Mouse (Mus musculus) cerebellum, postnatal 10 days (tissue): ENCODE data around the gene Frat1.
"Not testable (repeated sequence)": the region's sequence is repeated elsewhere in the genome, so short reads cannot be mapped to it uniquely, and the experiment has no call there.

ENCODE experiments used
- DNase-seq, 2 experiments: peaks; one replicate each; pipeline ENCODE4 v3.0.0; 2021; ENCODE audit warnings: mixed read lengths in 2 of 2

Gene Frat1

DNA sequence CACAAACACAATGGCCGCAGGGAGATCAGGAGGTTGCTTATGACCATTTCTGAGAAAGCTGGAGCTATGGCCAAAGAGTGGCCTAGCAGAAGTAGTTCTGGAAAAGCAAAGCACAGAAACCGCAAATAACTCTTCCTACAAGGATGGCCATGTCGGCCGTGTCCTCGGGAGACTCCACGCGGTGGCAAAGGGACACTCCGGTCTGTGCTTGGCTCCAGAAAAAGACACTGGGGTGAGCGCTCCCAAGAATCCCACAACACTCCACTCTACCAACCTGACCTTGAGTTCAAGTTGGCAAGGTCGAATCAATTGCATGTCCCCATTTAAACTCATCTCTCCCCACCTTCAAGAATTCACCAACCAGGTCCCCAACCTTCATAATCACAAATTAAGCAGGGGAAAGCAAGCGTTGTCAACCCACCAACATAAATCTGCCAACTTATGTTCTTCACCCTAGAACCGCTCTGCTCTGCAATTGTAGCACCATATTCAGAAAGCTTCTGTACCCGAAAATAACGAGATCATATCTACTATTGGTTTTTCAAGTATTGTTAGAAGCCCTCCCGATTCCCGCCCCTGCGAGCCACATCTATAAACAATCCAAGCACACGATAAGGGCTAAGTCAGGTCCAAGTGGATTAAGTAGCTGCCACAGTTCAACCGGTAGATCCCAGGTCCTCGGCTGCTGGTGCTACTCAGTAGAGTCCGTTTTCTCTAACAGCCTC is 16.8 kb downstream of the Frat1 start:
- DNase-seq: peak; percentile 56 to 57

DNA sequence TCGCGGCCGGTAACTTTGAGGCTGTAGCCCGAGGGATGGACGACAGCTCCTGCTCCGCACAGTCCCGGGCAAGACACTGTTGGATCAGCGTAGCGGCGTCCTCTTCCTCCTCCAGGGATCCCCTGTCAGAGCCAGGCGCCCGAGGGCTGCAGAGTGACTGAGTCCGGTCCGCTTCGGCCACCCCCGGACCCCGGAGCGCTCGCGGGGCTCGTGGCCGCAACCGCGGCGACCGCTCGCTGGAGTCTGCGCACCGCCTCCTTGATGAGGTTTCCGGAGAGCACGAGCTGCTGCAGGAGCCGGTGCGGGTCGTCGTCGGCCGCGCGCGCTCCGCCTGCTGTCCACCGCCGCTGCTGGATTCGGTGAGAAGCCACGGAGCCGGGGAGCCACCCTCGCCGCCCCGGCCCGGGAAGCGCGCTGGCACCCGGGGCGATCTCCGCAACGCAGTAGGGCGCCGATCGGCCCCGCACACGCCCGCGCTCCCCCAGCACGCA is 17.4 kb downstream of the Frat1 start:
- peak; percentile 67 to 72 for DNase-seq

DNA sequence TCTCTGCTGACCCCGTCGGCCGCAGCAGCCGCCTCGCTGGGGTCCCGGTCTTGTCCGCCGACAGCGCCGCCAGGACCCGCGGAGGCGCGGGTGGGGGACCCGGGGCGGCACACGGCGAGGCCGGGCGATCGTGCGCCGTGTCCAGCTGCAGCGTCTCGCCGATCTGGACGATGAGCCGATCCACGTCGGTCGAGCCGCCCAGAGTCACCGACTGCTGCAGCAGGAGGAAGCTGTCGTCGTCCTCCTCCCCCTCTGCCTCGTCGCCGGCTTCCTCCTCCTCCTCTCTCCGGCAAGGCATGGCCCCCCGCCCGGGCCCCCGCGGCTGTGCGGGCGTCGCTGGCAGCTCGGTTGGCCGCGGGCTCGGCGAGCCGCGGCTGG is 17.8 kb downstream of the Frat1 start:
- not testable (repeated sequence) for DNase-seq

GRCm38 (mm10) chr19:41847992-41848851 is 18.5 kb downstream of the Frat1 start, which contains the start of gene Frat2:
Gene Frat2 (minus strand): TSS chr19:41848132.
- peak; percentile 92 to 95 for DNase-seq

DNA sequence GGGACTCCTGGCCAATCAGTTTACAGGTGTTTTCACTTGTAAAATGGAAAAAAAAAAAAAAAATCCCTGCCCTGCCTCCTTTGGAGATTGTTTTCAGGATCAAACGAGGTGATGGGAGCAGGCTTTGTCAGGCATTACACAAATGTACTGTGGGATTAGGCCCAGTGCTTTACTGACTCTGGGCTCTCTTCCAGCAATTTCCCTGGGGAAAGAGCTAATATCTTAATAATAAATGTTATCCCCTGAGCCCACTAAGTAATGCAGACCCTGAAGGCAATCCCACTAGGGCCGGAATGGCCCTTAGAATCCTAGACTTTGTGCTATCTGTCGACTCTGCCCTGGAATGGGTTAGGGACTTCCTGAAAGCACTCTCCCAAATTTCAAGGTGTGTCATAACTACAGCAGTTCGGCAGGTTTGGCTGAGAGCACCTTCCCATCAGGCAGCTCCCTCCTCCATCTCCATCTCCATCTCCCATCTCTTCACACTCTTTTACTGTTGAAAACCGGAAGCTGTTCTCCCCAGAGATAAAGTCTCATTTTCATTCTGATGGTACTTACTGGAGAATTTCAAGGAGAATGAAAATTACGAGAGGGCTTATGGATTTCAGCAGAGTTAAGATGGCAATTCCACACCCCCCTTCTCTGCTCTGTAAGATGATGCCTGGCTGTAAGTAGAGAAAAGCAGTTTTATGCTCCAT is 20.4 kb downstream of the Frat1 start:
- DNase-seq: peak; percentile 22 to 26

DNA sequence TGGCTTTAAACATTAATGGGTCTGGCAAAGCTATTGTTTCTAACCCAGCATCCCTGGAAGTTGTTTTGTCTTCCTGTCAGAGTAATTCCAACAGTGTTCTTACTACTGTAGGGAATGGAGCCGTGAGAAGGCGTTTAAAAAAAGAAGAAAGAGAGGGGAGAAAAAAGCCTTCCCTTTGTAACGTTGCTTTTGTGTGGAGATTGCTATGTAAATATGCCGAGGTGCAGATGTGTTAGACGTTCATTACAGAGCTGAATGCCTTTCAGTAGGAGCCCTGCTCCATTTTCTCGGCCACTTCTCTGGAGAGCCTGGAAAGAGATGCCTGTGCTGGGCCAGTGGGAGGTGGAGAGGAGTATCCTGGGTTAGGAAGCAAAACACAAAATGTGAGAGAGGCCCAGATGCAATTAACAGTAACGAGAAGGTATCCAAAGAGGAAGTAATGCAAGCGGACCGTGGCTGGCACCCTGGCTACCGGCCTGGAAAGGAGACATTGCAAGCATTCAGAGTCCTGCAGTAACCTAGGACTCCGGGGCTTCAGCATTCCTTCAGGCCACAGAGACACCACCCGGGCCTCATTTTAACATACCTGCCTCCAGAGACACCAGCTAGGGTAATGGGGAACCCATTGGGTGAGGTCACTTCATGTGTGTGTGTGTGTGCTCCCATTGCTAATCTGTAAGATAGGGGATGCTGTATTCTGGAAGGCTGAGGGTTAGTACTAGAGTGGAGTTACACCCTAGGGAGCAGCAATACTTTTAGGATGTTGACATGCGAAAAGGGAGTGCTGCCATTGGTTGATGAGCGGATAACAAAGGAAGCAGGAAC is 21.2 kb downstream of the Frat1 start:
- DNase-seq: no peak

GRCm38 (mm10) chr19:41852423-41852822 is 22.7 kb downstream of the Frat1 start:
- DNase-seq: no peak

- DNase-seq: no peak
These were observed 27.5 kb downstream of the Frat1 start for GRCm38 (mm10) chr19:41857086-41857762.

- DNase-seq: no peak
These were observed 28.1 kb downstream of the Frat1 start for GRCm38 (mm10) chr19:41857816-41858310.

- no peak for DNase-seq
These were observed 36.9 kb downstream of the Frat1 start for GRCm38 (mm10) chr19:41866707-41867106.

DNA sequence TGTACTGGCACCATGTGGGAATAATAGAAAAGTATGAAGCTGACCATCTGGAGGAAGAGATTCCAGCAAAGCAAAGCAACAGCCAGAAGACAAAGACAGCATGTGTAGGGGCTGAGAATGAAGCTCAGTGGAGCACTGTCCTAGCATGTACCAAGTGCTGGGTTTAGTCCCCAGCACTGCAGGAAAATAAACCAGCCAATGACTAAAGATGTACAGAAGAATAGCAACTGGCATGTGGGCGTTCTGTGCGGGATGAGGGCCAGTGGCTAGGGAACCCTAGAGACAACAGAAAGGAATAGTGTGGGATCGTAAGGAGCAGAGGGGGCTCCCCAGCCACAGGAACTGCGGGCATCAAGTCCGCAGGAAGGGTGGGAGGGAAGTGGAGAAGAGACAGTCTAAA is 39.5 kb downstream of the Frat1 start:
- DNase-seq: no peak

- DNase-seq: not testable (repeated sequence)
These were observed 40.2 kb downstream of the Frat1 start for GRCm38 (mm10) chr19:41869946-41870345.

DNA sequence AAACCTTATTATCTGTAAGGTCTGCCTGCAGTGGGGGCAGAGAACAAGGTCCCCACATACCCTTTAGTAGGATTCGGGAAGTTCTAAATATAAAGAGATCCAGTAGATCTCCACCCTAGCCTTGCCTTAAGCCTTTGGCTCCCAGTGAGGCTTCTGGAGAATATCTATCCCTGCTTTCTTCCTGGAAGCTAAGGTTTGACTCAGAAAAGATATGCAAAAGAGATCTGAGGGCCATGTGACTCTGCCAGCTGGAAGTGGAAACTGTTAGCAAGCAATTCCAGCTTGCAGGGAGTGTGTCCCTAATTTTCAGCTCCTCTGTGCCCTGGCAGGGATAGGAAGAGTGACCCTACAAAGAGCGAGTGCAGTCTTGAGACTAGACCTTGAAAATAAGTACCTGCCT is 42.5 kb downstream of the Frat1 start:
- DNase-seq: no peak

DNA sequence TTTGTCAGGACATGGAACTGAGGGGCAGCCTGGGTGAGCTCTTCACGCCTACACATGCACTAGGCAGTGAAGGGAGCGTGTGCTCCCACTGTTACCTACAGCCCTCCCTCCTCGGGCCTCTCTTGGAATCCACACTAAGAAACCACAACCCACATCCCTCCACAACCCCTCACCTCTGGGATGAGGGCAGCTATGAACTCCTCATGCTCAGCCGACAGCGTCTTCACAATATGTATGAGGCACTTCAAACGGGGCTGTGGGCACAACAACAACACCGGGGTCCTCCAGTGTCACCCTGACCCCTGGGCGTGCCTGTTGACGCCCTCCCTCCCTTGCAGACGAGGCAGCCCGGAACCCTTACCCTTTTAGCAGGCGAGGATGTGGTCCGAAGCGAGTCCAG is 44.6 kb downstream of the Frat1 start:
- no peak for DNase-seq

DNA sequence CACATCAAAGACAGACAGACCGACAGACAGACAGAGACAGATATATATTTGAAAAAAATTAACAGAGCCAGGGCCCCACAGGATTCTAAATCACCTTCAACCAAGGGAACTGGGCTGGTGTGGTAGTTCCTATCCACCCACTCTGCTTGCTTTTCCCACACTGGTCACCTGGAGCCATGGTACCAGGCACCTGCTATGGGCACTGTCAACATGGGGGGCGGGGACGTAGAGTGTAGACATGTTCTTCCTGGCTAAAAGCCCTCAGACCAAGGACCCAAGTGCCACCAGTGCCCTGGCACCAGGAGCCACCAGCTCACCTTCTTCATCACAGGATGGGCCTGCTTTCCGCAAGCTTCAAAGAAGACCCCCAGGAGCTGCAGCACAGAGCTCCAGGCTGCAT is 52.1 kb downstream of the Frat1 start:
- DNase-seq: no peak
